Mouse (Mus musculus): ENCODE results near the gene Usp54.
A peak's percentile ranks its signal among the peaks of the same experiment; 100 is the strongest.
"Not testable (repeated sequence)": the region's sequence is repeated elsewhere in the genome, so short reads cannot be mapped to it uniquely, and the experiment has no call there.

Gene Usp54

DNA sequence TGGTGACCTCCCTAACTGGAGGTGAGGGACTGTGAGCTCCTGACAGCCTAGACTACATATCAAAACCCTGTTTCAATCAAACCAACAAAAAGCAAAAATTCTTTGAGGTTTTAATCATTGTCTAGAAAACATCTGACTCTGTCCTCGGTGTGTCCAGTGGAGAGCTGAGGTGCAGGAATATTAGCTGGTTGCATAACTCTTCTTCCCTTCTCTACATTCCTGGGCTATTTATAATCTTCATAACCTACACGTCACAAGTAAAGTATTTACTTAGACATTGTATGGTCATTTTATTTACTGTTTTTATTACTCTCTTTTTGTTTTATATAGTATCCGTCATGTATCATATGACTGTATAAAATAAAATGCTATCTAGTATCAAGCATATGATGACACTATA lies 31.3 kb downstream of the Usp54 start:
- no peak for DNase-seq (ENCODE audit: low spot score in 2 of 2)

- no peak for DNase-seq (ENCODE audit: low spot score in 2 of 2)
Measured at GRCm38 (mm10) chr14:20607396-20608126, 33.3 kb downstream of the Usp54 start.

- no peak for DNase-seq (ENCODE audit: low spot score in 2 of 2)
Measured at GRCm38 (mm10) chr14:20601287-20601686, 39.6 kb downstream of the Usp54 start.

GRCm38 (mm10) chr14:20600203-20600602 lies 40.7 kb downstream of the Usp54 start:
- no peak for DNase-seq (ENCODE audit: low spot score in 2 of 2)

DNA sequence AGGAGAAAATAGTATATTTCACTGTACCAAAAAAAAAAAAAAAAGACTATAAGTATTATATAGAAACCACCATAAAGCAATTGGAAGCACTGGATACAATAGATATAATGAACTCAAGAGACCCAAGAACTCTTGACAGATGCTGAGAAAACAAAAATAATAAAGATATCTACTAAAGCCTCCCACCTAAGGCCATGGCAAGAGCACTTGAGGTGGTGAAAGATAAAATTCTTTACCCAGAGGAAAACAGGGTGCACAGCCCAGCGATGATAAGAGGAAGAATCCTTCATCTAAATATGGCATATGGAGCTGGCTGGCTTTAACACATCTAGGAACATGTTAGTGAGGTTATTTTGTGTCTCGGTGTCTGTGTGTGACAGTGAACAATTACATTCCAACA lies 41.3 kb downstream of the Usp54 start:
- no peak for DNase-seq (ENCODE audit: low spot score in 2 of 2)

GRCm38 (mm10) chr14:20595781-20596180 lies 45.1 kb downstream of the Usp54 start:
- DNase-seq (ENCODE audit: low spot score in 2 of 2), result peak; percentile 32 to 42

GRCm38 (mm10) chr14:20587458-20587857 lies 53.4 kb downstream of the Usp54 start:
- DNase-seq (ENCODE audit: low spot score in 2 of 2), result no peak

- no peak for DNase-seq (ENCODE audit: low spot score in 2 of 2)
Measured at GRCm38 (mm10) chr14:20578822-20579407, 61.9 kb downstream of the Usp54 start.

GRCm38 (mm10) chr14:20576179-20576578 lies 64.7 kb downstream of the Usp54 start:
- peak; percentile 55 to 74 for DNase-seq (ENCODE audit: low spot score in 2 of 2)

GRCm38 (mm10) chr14:20573196-20573595 lies 67.7 kb downstream of the Usp54 start:
- DNase-seq (ENCODE audit: low spot score in 2 of 2), result not testable (repeated sequence)

DNA sequence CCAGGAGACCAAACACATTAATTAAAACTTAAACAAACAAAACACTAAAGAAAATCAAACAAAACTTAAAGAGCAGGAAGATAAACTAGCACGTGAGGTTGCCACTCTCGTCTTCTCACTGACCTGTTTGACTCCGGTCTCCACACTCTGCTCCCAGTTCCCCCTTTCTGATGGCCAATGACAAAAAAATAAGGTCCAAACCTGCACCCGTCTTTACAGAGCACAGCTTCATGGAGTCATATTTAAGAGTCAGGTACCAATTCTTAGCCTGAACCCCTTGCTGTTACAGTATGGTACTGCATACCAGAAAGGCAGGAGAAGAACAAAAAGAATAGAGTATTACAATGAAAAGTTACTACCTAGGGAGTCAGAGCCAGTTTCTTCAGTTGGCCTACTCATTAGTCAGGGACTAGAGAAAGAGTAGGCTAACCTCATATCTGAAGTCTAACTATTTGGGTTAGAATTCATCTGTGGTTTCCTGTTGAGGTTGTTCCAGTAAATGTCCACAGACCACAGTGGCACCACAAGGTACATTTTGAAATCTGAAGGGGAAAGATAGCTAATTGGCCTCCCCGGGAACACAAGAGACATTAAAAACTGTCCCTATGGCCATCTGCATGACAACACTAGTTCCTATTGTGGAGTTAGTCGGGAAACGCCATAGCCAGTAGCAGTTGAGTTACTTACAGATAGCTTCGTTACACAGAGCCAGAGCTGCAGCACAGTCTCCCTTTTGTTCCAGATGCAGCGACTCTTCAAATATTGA lies 75.4 kb downstream of the Usp54 start:
- no peak for DNase-seq (ENCODE audit: low spot score in 2 of 2)

- DNase-seq (ENCODE audit: low spot score in 2 of 2), result no peak
Measured at GRCm38 (mm10) chr14:20564692-20565091, 76.2 kb downstream of the Usp54 start.

GRCm38 (mm10) chr14:20561897-20562296 lies 79.0 kb downstream of the Usp54 start:
- no peak for DNase-seq (ENCODE audit: low spot score in 2 of 2)

- no peak for DNase-seq (ENCODE audit: low spot score in 2 of 2)
Measured at GRCm38 (mm10) chr14:20550136-20550535, 90.7 kb downstream of the Usp54 start.

DNA sequence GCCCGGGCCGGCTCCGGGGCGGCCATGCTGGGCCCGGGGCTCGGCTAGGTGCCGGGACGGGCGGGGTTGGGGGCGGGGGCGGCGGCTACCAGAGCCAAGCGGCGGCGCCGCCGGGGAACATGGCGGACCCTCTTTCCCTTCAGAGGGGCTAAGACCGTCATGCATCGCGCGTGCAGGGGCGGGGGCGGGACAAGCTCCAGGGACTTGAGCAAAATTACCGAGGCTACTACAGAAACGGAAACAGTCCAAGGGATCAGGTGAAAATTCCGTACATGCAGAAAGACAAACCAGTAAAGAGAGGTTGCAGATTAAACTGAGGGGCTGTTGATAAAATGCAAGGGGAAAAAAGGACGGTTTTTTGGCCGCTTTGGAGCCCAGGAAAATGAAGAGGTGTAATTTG lies 94.4 kb downstream of the Usp54 start, which contains the start of gene Ppp3cb:
Ppp3cb (minus strand) TSS at position 159 of the 400 bp plus-strand sequence.
- DNase-seq (ENCODE audit: low spot score in 2 of 2), result peak; percentile 53 to 66

DNA sequence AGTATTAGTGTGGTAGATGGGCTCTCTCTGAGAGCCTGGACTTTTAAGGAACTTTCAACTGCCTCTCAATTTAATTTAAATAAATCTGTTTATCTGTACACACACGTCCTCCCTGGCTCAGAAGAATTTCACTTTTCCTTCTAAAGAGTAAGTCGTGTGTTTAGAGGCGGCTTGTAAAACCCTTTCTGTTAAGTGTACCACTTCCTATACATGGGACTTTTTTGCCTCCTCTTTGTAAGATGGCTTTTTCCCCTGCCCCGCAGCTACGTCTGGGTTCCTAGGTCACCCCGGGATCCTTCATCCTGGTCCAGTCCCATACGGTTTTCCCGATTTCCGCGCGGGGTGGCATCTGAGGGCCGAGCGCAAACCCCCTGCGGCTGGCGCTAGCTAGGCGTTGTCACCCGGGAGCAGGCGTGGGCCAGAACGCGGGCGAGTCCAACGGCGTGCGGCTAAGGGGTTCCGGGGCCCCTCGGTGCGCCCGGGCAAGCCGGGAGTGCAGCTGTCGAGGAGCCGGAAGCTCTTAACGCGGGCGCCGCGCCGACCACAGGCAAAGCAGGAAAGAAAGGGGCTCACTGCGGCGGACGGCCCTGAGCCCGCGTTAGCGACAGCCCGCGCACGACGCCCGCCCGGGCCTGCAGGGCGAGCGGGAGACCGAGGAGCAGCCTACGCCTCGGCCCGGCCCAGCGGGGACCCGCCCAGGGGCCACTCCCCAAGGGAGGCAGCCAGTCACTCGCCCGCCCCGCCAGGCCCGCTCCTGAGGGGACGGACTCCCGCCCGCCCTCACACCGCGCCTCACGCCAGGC lies 95.1 kb downstream of the Usp54 start:
- peak; percentile 70 for DNase-seq (ENCODE audit: low spot score in 2 of 2)

- DNase-seq (ENCODE audit: low spot score in 2 of 2), result no peak
Measured at GRCm38 (mm10) chr14:20544467-20545411, 96.1 kb downstream of the Usp54 start.

DNA sequence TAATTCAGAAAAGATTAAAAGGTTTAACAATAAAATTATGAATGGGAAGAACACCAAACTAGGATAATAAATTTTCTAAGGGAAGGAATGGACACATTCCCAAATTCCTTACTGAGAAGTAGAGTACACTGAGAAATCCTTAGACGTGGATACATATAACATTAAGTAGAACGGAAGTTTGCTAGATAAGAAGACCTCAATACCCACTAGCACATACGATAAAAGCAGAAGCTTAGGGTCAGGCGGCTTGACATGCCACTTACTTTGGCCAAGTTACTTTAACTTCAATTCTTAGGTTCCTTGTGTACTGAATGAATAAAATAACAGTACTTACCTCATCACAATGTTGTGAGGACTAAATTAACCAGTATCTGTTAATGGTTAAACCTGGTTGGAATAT lies 111.2 kb downstream of the Usp54 start:
- no peak for DNase-seq (ENCODE audit: low spot score in 2 of 2)

- no peak for DNase-seq (ENCODE audit: low spot score in 2 of 2)
Measured at GRCm38 (mm10) chr14:20520179-20520578, 120.7 kb downstream of the Usp54 start.

DNA sequence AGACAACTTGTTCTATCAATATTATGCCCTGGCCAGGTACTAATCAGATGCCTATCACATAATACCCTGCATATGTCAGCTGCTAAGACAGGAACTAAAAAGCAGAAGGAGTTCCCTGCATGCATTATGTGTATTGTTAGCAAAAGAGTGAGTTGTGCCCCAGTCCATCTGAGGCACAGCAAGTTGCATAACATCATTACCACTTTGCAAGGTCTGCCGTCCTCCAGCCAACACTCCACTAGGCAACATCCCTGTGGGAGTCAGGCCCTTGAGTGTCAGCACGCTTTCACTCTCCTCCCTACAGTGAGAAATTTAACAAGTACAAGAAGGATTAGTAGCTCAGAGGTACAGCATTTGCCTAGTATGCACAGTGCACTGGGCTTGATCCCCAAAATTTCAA lies 132.4 kb downstream of the Usp54 start:
- DNase-seq (ENCODE audit: low spot score in 2 of 2), result no peak

- DNase-seq (ENCODE audit: low spot score in 2 of 2), result no peak
Measured at GRCm38 (mm10) chr14:20502966-20503365, 137.9 kb downstream of the Usp54 start.
